Mouse (Mus musculus): ENCODE data around the gene Tcf3. TPM values are rescaled to one million over a fixed set of nuclear protein-coding genes. Genes with fewer than 3 reads are reported as not detected.

Tcf3 gene
- polyA plus RNA-seq, 1 experiment from 2014 or later, result 33.4 TPM

DNA sequence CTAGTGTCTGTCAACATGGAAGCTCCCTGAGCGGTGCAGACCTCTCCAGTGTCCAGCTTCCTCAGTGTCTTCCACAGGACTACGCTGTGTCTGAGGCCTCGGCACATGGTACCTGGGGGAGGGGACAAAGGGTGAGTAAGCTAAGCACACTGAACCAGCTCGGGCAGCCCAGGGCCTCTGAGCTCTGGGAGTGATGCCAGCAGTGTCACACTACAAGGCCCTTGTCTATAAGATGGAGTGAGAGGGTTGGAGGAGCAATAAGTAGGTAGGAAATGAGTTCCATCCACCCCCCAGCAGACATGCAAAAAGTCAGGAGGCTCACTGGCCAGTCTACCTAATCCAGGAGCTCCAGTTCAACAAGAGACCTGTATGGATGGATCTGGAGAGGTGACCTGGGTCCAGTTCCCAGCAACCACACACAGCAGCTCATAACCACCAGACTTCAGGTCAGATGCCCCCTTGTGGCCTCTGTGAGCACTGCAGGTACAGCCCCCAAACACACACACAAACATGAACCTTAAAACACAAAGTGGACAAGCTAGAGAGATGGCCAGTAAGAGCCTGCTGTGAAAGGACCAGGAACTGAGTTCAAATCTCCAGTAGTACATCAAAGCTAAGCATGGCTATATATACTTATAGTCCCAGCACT is 30.3 kb downstream of the Tcf3 start:
- Histone ChIP-seq H3K27ac (replicated peaks) (no peak overlapping the region), H3K27me3 (replicated peaks) (no peaks in the 10 kb centered on the region), H3K4me3 (replicated peaks) (no peak overlapping the region), H3K4me1 (peaks cover 40% of the 10 kb centered on the region), H3K9me3 (replicated peaks) (no peaks in the 10 kb centered on the region), H3K36me3 (peaks cover 33% of the 10 kb centered on the region), H3K9ac (replicated peaks) (no peak overlapping the region), H3K4me2 (no peak overlapping the region)
- 97% methylated on average over 4 of the region's 4 CpGs for WGBS
- ATAC-seq (ENCODE audit: low FRiP score), result no peak

DNA sequence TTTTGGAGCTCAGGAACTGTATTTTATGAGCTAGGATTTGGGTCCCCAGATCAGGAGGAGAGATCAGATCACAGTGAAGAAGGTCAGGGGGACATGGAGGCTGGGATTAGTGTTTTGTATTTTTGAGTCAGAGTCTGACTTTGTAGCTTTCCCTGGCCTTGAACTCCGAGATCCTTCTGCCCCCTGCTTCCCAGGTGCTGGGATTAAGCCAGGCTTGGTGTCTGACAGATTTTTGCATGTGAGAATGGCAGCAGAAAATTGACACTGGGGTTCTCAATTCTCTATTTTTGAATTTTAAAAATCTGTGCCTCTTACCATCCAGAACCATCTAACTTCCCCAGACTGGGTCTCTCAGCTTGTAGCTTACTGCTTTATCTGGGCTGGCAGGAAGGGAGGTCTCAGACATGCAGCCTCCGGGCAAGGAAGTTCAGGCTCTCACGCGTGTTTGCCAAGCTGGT is 32.7 kb downstream of the Tcf3 start:
- WGBS, result 88% methylated on average over 4 of the region's 4 CpGs
- H3K4me3 ChIP-seq (replicated peaks), result no peak overlapping the region

DNA sequence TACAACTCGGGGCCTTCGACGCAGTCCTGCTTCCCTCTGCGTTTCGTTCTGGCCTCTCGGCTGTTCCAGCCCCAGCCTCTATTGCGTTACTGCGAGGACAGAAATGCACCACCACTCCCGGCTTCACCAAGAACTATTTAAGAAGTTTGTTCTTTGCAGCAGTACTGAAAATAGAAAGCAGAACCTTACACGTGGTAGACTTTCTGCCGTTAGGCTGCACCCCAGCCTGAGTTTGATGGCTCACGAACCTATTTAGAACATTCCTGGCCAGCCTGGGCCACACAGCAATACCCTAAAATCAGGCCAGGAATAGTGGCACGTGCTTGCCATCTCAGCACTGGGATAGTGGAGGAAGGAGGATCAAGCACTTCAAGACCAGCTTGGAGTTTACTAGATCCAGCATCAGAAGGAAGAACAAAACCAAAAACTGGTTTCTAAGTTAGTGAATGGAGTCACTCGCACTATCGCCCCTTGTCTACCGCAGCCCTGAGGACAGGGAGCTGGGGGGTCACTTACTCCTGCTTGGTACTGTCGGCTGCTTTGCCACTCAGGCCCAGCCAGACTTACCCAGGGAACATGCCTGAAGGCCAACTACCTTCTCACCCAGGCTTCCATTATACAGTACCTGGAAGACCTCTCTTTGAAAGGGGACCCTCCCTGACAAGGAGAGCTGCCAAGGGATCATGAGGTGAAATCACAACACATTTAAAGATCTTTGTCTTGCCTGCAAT is 33.3 kb downstream of the Tcf3 start:
- 14% methylated on average over 17 of the region's 17 CpGs for WGBS
- no peaks in the 10 kb centered on the region for H3K9me3 ChIP-seq (replicated peaks)
- H3K4me2 ChIP-seq, result peak overlapping the region; percentile 71
- H3K9ac ChIP-seq (replicated peaks), result peak overlapping the region; percentile 53
- peak overlapping the region; percentile 100 for H3K27ac ChIP-seq (replicated peaks)
- H3K27me3 ChIP-seq (replicated peaks), result no peaks in the 10 kb centered on the region
- H3K36me3 ChIP-seq, result peaks cover 38% of the 10 kb centered on the region
- H3K4me3 ChIP-seq (replicated peaks), result peak overlapping the region; percentile 70
- no peak for ATAC-seq (ENCODE audit: low FRiP score)
- H3K4me1 ChIP-seq, result peaks cover 37% of the 10 kb centered on the region

More for the DNA sequence above, 32.7 kb downstream of the Tcf3 start:
- Histone ChIP-seq H3K4me1 (peaks cover 43% of the 10 kb centered on the region), H3K27me3 (replicated peaks) (no peaks in the 10 kb centered on the region), H3K4me2 (peak overlapping the region; percentile 71), H3K9ac (replicated peaks) (peak overlapping the region; percentile 53), H3K27ac (replicated peaks) (peak overlapping the region; percentile 100), H3K9me3 (replicated peaks) (no peaks in the 10 kb centered on the region), H3K36me3 (peaks cover 33% of the 10 kb centered on the region)
- no peak for ATAC-seq (ENCODE audit: low FRiP score)

DNA sequence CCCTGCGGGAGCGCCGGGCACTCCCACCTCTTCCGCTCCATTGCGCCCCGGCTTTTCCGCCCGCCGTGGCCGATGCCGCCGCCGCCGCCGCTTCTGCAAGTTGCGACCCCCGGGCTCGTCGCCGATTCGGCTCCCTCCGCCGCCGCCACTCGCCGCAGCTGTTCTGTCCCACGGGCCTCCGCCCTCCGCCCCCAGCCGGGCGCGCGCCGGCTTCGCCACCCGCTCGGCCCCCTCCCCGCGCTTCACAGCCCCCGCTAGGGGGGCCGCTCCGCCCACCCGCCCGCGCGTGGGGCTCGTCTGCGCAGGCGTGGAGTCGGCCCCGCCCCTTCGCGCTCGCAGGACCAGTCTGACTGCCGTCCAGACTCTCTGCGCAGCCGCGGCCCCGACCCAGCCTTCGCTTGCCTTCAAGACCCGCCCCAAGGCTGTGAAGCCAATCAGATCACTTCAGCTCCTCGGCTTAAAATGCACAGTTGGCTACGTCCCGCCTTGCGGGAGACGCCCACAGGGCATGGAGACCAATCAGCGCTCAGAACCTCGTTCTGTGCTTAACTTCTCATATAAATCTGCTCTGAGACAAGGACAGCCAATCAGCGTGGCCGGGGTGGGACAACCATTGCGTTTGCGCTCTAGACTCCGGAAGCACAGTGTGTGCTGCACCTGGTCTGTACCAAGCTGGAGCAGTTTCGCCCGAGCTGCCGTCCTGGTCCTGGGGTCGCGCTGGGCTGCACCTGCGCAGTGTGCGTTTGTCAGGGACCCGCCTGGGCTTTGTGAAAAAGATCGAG is 34.1 kb downstream of the Tcf3 start, which contains the start of gene Mbd3:
Gene Mbd3, minus strand, starts transcription at position 360 of the 782 bp plus-strand sequence.
- Histone ChIP-seq H3K27ac (replicated peaks) (peak within 1 kb of the TSS; percentile 100), H3K4me2 (peak within 1 kb of the TSS; percentile 71), H3K27me3 (replicated peaks) (no peaks in the 10 kb centered on the region), H3K36me3 (peaks cover 45% of the 10 kb centered on the region), H3K9ac (replicated peaks) (peak within 1 kb of the TSS; percentile 91), H3K4me3 (replicated peaks) (peak within 1 kb of the TSS; percentile 70), H3K9me3 (replicated peaks) (no peaks in the 10 kb centered on the region), H3K4me1 (peaks cover 30% of the 10 kb centered on the region)
- peak; percentile 95 for ATAC-seq (ENCODE audit: low FRiP score)
- WGBS, result under 1% methylated on average over 77 of the region's 82 CpGs

DNA sequence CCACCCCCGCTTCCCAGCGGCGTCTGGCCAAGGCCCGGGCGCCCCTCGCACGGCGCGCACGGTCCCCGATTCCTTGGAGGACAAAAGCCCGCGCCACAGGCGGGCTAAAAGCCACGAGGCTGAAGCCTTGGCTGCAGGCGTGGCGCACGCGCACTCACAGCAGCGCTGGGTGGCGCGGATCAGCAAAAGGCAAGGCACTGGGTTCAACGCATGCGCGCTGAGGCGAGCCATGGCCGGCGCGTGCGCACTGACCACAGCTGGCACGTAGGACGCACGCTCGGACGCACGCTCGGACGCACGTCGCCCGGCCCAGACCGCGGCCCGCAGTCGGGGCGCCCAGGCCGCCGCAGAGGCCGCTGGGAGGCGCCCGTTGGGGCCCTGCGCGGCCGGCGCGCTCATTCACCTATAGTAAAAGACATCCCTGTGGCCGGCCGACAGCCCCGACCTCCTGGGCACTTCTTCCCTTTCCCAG is 34.7 kb downstream of the Tcf3 start:
- H3K36me3 ChIP-seq, result peaks cover 45% of the 10 kb centered on the region
- H3K9ac ChIP-seq (replicated peaks), result peak overlapping the region; percentile 91
- no peaks in the 10 kb centered on the region for H3K27me3 ChIP-seq (replicated peaks)
- H3K27ac ChIP-seq (replicated peaks), result peak overlapping the region; percentile 100
- H3K4me3 ChIP-seq (replicated peaks), result peak overlapping the region; percentile 70
- ATAC-seq (ENCODE audit: low FRiP score), result peak; percentile 88
- under 1% methylated on average over 58 of the region's 59 CpGs for WGBS
- H3K4me2 ChIP-seq, result peak overlapping the region; percentile 71
- H3K9me3 ChIP-seq (replicated peaks), result no peaks in the 10 kb centered on the region
- H3K4me1 ChIP-seq, result peaks cover 30% of the 10 kb centered on the region

DNA sequence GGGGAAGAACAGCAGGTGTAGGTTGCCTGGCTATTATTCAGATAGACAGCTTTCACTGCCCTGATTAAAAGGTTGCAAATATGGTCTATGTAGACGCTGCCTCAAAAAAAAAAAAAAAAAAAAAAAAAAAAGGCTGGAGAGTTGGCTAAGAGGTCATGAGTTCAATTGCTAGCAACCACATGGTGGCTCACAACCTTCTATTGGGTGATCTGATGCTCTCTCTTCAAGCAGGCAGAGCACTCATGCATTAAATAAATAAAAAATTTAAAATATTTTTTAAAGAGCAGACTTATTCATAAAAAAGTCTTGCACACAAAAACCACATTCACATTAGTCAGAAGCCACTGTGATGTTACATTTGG is 35.3 kb downstream of the Tcf3 start:
- no peak for ATAC-seq (ENCODE audit: low FRiP score)
- Histone ChIP-seq H3K9ac (replicated peaks) (peak overlapping the region; percentile 91), H3K9me3 (replicated peaks) (no peaks in the 10 kb centered on the region), H3K4me1 (peaks cover 30% of the 10 kb centered on the region), H3K4me3 (replicated peaks) (peak overlapping the region; percentile 70), H3K27ac (replicated peaks) (peak overlapping the region; percentile 100), H3K4me2 (peak overlapping the region; percentile 71), H3K27me3 (replicated peaks) (no peaks in the 10 kb centered on the region), H3K36me3 (peaks cover 45% of the 10 kb centered on the region)
- 0% methylated on average over 1 of the region's 1 CpGs for WGBS

DNA sequence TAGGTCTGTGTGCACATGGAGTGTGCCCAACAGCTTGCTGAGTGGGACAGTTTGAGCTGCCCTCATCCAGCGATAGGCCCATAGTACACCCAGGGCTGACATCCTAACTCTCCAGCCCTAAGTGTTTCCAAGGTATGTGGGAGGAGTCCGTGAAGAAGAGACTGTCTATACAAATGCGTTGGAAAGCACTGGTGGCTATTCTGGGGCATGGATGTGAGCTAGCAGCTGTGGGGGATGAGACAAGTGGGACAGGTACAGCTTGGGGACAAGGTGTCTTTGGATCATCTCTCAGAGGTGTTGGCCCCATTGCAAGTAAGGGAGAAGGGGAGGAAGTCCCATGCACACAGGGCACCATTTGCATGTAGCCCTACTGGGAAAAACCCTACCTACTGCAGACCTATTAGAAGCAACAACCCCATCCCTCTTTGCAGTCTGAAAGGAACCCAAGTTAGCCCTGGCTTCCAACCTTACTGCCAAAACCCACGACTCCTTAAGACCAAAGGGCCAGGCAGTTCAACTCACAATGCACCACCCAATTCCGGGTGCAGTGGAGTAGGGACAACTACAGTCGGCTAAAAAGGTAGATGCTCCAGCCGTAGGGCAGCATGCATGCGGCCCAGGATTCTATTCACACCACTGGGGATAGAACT is 35.8 kb downstream of the Tcf3 start:
- Histone ChIP-seq H3K4me2 (peak overlapping the region; percentile 71), H3K4me3 (replicated peaks) (peak overlapping the region; percentile 70), H3K27me3 (replicated peaks) (no peaks in the 10 kb centered on the region), H3K27ac (replicated peaks) (peak overlapping the region; percentile 100), H3K9me3 (replicated peaks) (no peaks in the 10 kb centered on the region), H3K9ac (replicated peaks) (peak overlapping the region; percentile 91), H3K4me1 (peaks cover 30% of the 10 kb centered on the region), H3K36me3 (peaks cover 45% of the 10 kb centered on the region)
- 40% methylated on average over 8 of the region's 8 CpGs for WGBS
- no peak for ATAC-seq (ENCODE audit: low FRiP score)

DNA sequence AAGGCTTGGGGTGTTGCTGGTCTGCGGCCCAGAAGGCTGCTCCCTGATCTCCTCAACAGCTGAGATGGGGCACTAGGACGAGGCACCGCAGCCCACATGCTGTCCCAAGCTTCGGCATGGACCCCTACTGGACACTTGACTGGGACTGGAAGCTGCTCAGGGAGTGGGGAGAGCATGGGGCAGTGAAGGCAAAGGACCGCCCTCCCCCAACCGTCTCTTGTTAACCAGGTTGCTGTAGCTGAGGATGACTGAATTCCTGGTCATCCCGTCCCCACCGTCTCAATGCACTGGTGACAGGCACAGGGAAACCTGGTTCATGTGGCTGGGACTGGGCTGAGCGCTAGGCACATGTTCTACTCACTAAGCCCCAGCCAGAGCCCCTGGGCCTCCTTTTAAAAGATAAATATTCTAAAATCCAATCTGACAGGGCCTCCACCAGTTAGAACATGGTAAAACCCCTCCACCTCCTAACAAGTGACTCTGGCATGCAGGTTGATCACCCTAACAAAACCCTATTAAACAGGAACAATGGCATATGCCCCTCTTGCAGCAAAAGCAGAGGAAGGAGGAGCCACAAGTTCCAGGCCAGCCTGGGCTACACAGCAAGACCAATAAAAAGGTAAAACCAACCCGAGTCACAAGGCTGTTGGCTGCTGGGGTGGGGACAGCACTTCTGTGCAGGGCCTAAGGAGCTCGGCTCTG is 36.5 kb downstream of the Tcf3 start:
- Histone ChIP-seq H3K4me2 (peak overlapping the region; percentile 71), H3K27ac (replicated peaks) (peak overlapping the region; percentile 100; the same call in 1 of the 2 replicates), H3K4me3 (replicated peaks) (peak overlapping the region; percentile 70), H3K4me1 (peaks cover 30% of the 10 kb centered on the region), H3K9ac (replicated peaks) (peak overlapping the region; percentile 91), H3K36me3 (peaks cover 46% of the 10 kb centered on the region), H3K9me3 (replicated peaks) (no peaks in the 10 kb centered on the region), H3K27me3 (replicated peaks) (no peaks in the 10 kb centered on the region)
- WGBS, result 89% methylated on average over 11 of the region's 11 CpGs
- ATAC-seq (ENCODE audit: low FRiP score), result no peak

DNA sequence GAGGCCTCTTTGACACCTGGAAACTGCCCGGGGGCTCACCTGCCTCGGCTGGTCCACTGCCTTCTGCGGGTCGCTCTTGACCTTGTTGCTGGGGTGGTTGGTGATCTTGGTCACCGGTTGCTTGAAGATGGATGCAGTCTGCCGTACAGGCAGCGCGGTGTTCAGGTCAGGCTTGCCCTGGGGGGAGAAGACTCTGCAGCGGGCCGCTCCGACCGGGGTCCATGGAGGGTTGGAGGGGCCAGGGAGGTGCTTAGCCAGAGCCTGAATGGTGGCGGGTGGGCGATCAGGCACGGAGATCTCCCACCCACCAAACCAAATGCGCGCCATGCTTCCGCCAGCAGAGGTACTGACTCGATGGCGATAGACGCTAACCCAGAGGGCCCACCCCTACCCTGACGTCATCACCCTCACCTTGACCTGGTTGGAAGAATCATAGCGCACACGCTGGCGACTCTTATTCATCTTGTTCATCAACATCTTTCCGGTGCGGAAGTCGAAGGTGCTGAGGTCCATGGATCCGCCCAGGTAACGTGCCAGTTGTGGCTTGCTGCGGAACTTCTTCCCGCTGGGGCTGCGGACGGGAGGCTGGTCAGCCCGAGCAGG is 38.3 kb downstream of the Tcf3 start:
- no peak for ATAC-seq (ENCODE audit: low FRiP score)
- Histone ChIP-seq H3K9ac (replicated peaks) (no peak overlapping the region), H3K27ac (replicated peaks) (no peak overlapping the region), H3K4me2 (no peak overlapping the region), H3K27me3 (replicated peaks) (no peaks in the 10 kb centered on the region), H3K4me1 (peaks cover 19% of the 10 kb centered on the region), H3K36me3 (peaks cover 51% of the 10 kb centered on the region), H3K4me3 (replicated peaks) (no peak overlapping the region), H3K9me3 (replicated peaks) (no peaks in the 10 kb centered on the region)
- WGBS, result 95% methylated on average over 35 of the region's 35 CpGs

DNA sequence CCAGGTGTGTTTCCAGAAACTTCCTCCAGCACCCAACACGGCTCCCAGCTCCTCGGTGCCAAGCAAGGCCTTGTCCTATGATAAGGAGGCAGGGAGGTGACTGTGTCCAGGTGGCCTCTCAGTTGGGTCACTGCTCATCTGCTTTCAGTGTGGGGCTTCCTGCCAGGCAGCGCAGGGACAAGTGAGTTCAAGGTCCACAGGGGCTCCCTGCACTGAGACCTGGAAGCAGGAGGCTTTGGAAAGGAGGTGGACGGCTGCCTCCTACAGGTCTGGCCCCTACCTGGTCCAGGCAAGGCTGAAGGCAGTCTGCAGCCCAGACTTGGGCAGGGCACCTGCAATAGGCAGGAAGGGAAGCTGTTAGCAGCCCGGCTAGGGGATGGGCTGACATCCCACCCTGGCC is 40.8 kb downstream of the Tcf3 start:
- Histone ChIP-seq H3K9me3 (replicated peaks) (no peaks in the 10 kb centered on the region), H3K4me2 (no peak overlapping the region), H3K9ac (replicated peaks) (no peak overlapping the region), H3K27me3 (replicated peaks) (no peaks in the 10 kb centered on the region), H3K4me1 (peaks cover 22% of the 10 kb centered on the region), H3K27ac (replicated peaks) (no peak overlapping the region), H3K4me3 (replicated peaks) (no peak overlapping the region), H3K36me3 (peaks cover 51% of the 10 kb centered on the region)
- ATAC-seq (ENCODE audit: low FRiP score), result no peak
- 100% methylated on average over 5 of the region's 5 CpGs for WGBS
